Mouse (Mus musculus): Measurements from ENCODE around the gene Slc35e2.
"Not testable (repeated sequence)": the region's sequence is repeated elsewhere in the genome, so short reads cannot be mapped to it uniquely, and the experiment has no call there.

Gene Slc35e2

GRCm38 (mm10) chr4:155635766-155636499 lies 34.7 kb downstream of the Slc35e2 start:
- peak; percentile 23 to 47 for DNase-seq

- DNase-seq: peak; percentile 47 to 58
Measured at GRCm38 (mm10) chr4:155643531-155643930, 42.3 kb downstream of the Slc35e2 start.

GRCm38 (mm10) chr4:155645308-155645707 lies 44.1 kb downstream of the Slc35e2 start, which contains the start of gene Gm10563:
Gene Gm10563 (minus strand): TSS chr4:155645408.
- DNase-seq: not testable (repeated sequence)

- no peak for DNase-seq
Measured at GRCm38 (mm10) chr4:155645721-155646120, 44.5 kb downstream of the Slc35e2 start.

- DNase-seq: no peak
Measured at GRCm38 (mm10) chr4:155649355-155649754, 48.1 kb downstream of the Slc35e2 start.

- no peak for DNase-seq
Measured at GRCm38 (mm10) chr4:155651553-155652269, 50.5 kb downstream of the Slc35e2 start.

GRCm38 (mm10) chr4:155652283-155653085 lies 51.3 kb downstream of the Slc35e2 start:
- no peak for DNase-seq

GRCm38 (mm10) chr4:155653086-155653450 lies 51.9 kb downstream of the Slc35e2 start, which contains the start of gene Mmp23:
Gene Mmp23 (minus strand): TSS chr4:155653384.
- DNase-seq: peak in 1 of 2 experiments; percentile 53

GRCm38 (mm10) chr4:155653451-155654182 lies 52.4 kb downstream of the Slc35e2 start:
- DNase-seq: peak in 1 of 2 experiments; percentile 49

- no peak for DNase-seq
Measured at GRCm38 (mm10) chr4:155654183-155654455, 52.9 kb downstream of the Slc35e2 start.

GRCm38 (mm10) chr4:155654456-155655298 lies 53.5 kb downstream of the Slc35e2 start:
- DNase-seq: peak in 1 of 2 experiments; percentile 72

GRCm38 (mm10) chr4:155656214-155656751 lies 55.1 kb downstream of the Slc35e2 start:
- DNase-seq: no peak

GRCm38 (mm10) chr4:155658961-155659360 lies 57.7 kb downstream of the Slc35e2 start:
- DNase-seq: no peak

GRCm38 (mm10) chr4:155660641-155661040 lies 59.4 kb downstream of the Slc35e2 start:
- no peak for DNase-seq

GRCm38 (mm10) chr4:155666903-155667302 lies 65.7 kb downstream of the Slc35e2 start:
- no peak for DNase-seq

GRCm38 (mm10) chr4:155668689-155669597 lies 67.7 kb downstream of the Slc35e2 start, which contains the start of gene Mib2:
Gene Mib2 (minus strand): TSS chr4:155669198.
- peak; percentile 98 to 99 for DNase-seq

- no peak for DNase-seq
Measured at GRCm38 (mm10) chr4:155669598-155670075, 68.4 kb downstream of the Slc35e2 start.

- not testable (repeated sequence) for DNase-seq
Measured at GRCm38 (mm10) chr4:155670236-155670635, 69.0 kb downstream of the Slc35e2 start.

- no peak for DNase-seq
Measured at GRCm38 (mm10) chr4:155672082-155672481, 70.9 kb downstream of the Slc35e2 start.
